Mouse (Mus musculus) stomach, embryonic 15.5 days (tissue): Measurements from ENCODE around the gene Chrm1. TPM values are rescaled to one million over a fixed set of nuclear protein-coding genes. Genes with fewer than 3 reads are reported as not detected.

Experiments used
- ATAC-seq: fragments of 200-750 bp; cut with Nextera tagmentation; 2 replicates; pipeline ENCODE4 v1.8.0; 2017; ENCODE audit warnings: low read depth, moderate number of reproducible peaks, moderate TSS enrichment; ENCODE audit not compliant: insufficient read depth, low FRiP score
- H3K27ac ChIP-seq: fragments of 300-500 bp; sonication (generic); 2 replicates; pipeline ENCODE4 v1.5.1; 2015; ENCODE audit warnings: mild to moderate bottlenecking, inconsistent platforms
- H3K27me3 ChIP-seq: fragments of 300-500 bp; sonication (generic); replicated peaks from 2 replicates; pipeline ENCODE4 v1.6.1; 2015; ENCODE audit warnings: inconsistent platforms
- H3K36me3 ChIP-seq: fragments of 300-500 bp; sonication (generic); 2 replicates; pipeline ENCODE4 v1.6.1; 2015; ENCODE audit warnings: inconsistent platforms
- H3K4me1 ChIP-seq: fragments of 300-500 bp; sonication (generic); 2 replicates; pipeline ENCODE4 v1.6.1; 2015; ENCODE audit warnings: inconsistent platforms
- H3K4me2 ChIP-seq: fragments of 300-500 bp; sonication (generic); 2 replicates; pipeline ENCODE4 v1.6.1; 2015; ENCODE audit warnings: mild to moderate bottlenecking, inconsistent platforms
- H3K4me3 ChIP-seq: fragments of 300-500 bp; sonication (generic); replicated peaks from 2 replicates; pipeline ENCODE4 v1.5.1; 2015; ENCODE audit warnings: inconsistent platforms
- H3K9ac ChIP-seq: fragments of 300-500 bp; sonication (generic); 2 replicates; pipeline ENCODE4 v1.6.1; 2015; ENCODE audit warnings: inconsistent platforms
- H3K9me3 ChIP-seq: fragments of 300-500 bp; sonication (generic); 2 replicates; pipeline ENCODE4 v1.6.1; 2016; ENCODE audit warnings: inconsistent platforms
- WGBS: fragments of 180-500 bp; shearing (Covaris S2); methylation state at CpG from one replicate; pipeline ENCODE4 v1.1.7; 2015; 5-methylcytosine and 5-hydroxymethylcytosine counted together
- polyA plus RNA-seq: library from polyadenylated mRNA; unstranded; fragments of >200 nt; fragmentation: Nextera tagmentation; extraction: Ambion mirVana; gene quantifications from 2 replicates; pipeline ENCODE4 v1.2.1, GENCODE M21; 2015

Chrm1 gene
- polyA plus RNA-seq, 1 experiment from 2014 or later = 0.98 TPM

GRCm38 (mm10) chr19:8662337-8662736, 1.3 kb upstream of the Chrm1 start:
- no peak overlapping the region for H3K9ac ChIP-seq
- no peak for ATAC-seq

GRCm38 (mm10) chr19:8663911-8664421, 377 bp downstream of the Chrm1 start:
- Histone ChIP-seq H3K4me1 (peaks cover 11% of the 10 kb centered on the region; the same call in 1 of the 2 replicates), H3K4me3 (peak overlapping the region; percentile 13), H3K27me3 (no peaks in the 10 kb centered on the region), H3K36me3 (no peaks in the 10 kb centered on the region), H3K9me3 (no peaks in the 10 kb centered on the region), H3K4me2 (peak overlapping the region; percentile 36), H3K9ac (no peak overlapping the region), H3K27ac (no peak overlapping the region)
- 54% methylated on average over 9 of the region's 10 CpGs for WGBS
- ATAC-seq = peak; percentile 32; the same call in 1 of the 2 replicates

More at GRCm38 (mm10) chr19:8662337-8662736, 1.3 kb upstream of the Chrm1 start:
- Histone ChIP-seq H3K4me1 (peaks cover 11% of the 10 kb centered on the region; the same call in 1 of the 2 replicates), H3K27me3 (no peaks in the 10 kb centered on the region), H3K4me3 (peak overlapping the region; percentile 39), H3K27ac (no peak overlapping the region), H3K4me2 (peak overlapping the region; percentile 92), H3K9me3 (no peaks in the 10 kb centered on the region), H3K36me3 (no peaks in the 10 kb centered on the region)
- WGBS = 4% methylated on average over 11 of the region's 11 CpGs

- 89% methylated on average over 3 of the region's 3 CpGs for WGBS
Measured at GRCm38 (mm10) chr19:8664859-8665258, 1.3 kb downstream of the Chrm1 start.

GRCm38 (mm10) chr19:8665746-8666145, 2.2 kb downstream of the Chrm1 start:
- peaks cover 11% of the 10 kb centered on the region; the same call in 1 of the 2 replicates for H3K4me1 ChIP-seq
- no peaks in the 10 kb centered on the region for H3K27me3 ChIP-seq
- H3K27ac ChIP-seq = no peak overlapping the region
- no peaks in the 10 kb centered on the region for H3K9me3 ChIP-seq
- no peak overlapping the region for H3K4me2 ChIP-seq
- WGBS = 67% methylated on average over 5 of the region's 5 CpGs
- no peak overlapping the region for H3K4me3 ChIP-seq
- no peak overlapping the region for H3K9ac ChIP-seq
- no peak for ATAC-seq
- H3K36me3 ChIP-seq = no peaks in the 10 kb centered on the region

More at GRCm38 (mm10) chr19:8664859-8665258, 1.3 kb downstream of the Chrm1 start:
- H3K4me3 ChIP-seq = no peak overlapping the region
- H3K27me3 ChIP-seq = no peaks in the 10 kb centered on the region
- no peaks in the 10 kb centered on the region for H3K9me3 ChIP-seq
- H3K27ac ChIP-seq = no peak overlapping the region
- peaks cover 11% of the 10 kb centered on the region; the same call in 1 of the 2 replicates for H3K4me1 ChIP-seq
- no peaks in the 10 kb centered on the region for H3K36me3 ChIP-seq
- ATAC-seq = no peak
- H3K4me2 ChIP-seq = no peak overlapping the region
- H3K9ac ChIP-seq = no peak overlapping the region

DNA sequence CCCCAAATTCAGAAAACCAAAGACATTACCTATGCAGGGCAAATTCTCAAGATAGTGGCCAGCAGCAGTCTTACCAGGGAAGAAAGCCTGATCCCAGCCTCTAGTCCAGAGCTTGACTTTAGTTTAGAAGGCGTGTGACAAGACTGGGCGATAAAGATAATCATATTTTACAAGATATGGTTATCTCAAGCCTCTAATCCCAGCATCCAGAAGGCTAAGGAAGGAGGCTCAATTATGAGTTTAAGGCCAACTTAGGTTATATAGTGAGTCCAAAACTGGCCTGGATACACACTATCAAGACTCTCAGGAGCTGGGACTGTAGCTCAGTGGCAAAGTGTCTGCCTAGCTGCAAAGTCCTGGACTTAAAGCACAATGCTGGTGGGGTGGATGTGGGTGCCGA, 9.3 kb downstream of the Chrm1 start:
- no peaks in the 10 kb centered on the region for H3K36me3 ChIP-seq
- no peaks in the 10 kb centered on the region for H3K9me3 ChIP-seq
- no peaks in the 10 kb centered on the region for H3K27me3 ChIP-seq
- no peak overlapping the region for H3K4me2 ChIP-seq
- H3K4me3 ChIP-seq = no peak overlapping the region
- H3K27ac ChIP-seq = no peak overlapping the region
- H3K4me1 ChIP-seq = no peaks in the 10 kb centered on the region
- no peak overlapping the region for H3K9ac ChIP-seq
- no peak; the same call in 1 of the 2 replicates for ATAC-seq
- 86% methylated on average over 3 of the region's 3 CpGs for WGBS

DNA sequence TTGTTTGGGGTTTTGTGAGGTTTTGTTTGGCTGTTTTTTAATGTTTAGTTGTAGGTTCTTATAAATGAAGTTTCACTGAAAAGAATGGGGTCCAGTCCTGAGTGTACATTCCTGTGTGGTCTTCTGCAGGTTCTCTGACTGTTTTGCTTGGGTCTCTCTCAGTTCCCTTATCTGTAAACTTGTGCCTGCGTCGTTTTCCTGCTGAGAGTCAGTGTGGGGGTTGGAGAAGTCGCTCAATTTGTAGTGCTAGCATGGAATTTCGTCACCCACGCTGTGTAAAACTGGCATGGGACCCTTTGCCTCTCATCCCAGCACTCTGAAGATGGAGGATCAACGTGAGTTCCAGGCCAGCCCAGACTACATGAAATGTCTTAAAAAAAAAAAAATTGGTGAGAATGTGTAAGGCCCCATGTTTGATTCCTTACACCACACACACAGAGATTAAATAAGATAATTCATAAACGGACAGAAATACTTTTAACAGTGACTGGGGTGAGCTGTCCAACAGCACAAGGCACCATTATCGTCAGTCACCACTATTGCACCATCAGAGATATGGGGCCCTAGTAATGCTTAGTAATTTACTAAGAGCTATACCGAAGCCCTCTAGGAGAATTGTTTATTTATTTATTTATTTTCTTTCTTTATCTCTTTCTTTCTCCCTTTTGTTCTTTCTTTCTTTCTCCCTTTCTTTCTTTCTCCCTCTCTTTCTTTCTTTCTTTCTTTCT, 9.9 kb downstream of the Chrm1 start:
- H3K4me3 ChIP-seq = no peak overlapping the region
- no peaks in the 10 kb centered on the region for H3K9me3 ChIP-seq
- no peak overlapping the region for H3K4me2 ChIP-seq
- H3K4me1 ChIP-seq = peaks cover 2% of the 10 kb centered on the region; the same call in 1 of the 2 replicates
- H3K36me3 ChIP-seq = no peaks in the 10 kb centered on the region
- H3K27ac ChIP-seq = no peak overlapping the region
- no peak for ATAC-seq
- WGBS = 50% methylated on average over 9 of the region's 9 CpGs
- no peak overlapping the region for H3K9ac ChIP-seq
- H3K27me3 ChIP-seq = no peaks in the 10 kb centered on the region

- ATAC-seq = peak; percentile 80
- H3K9me3 ChIP-seq = no peaks in the 10 kb centered on the region
- no peak overlapping the region for H3K9ac ChIP-seq
- no peaks in the 10 kb centered on the region for H3K36me3 ChIP-seq
- H3K4me3 ChIP-seq = no peak overlapping the region; the same call in 1 of the 2 replicates
- 28% methylated on average over 18 of the region's 18 CpGs for WGBS
- H3K4me2 ChIP-seq = peak overlapping the region; percentile 44
- H3K27ac ChIP-seq = peak overlapping the region; percentile 91
- H3K27me3 ChIP-seq = no peaks in the 10 kb centered on the region
- peaks cover 19% of the 10 kb centered on the region for H3K4me1 ChIP-seq
Measured at GRCm38 (mm10) chr19:8679031-8679779, 15.6 kb downstream of the Chrm1 start.

GRCm38 (mm10) chr19:8681633-8682362, 18.2 kb downstream of the Chrm1 start:
- no peak overlapping the region for H3K4me3 ChIP-seq
- H3K9me3 ChIP-seq = no peaks in the 10 kb centered on the region
- no peak overlapping the region for H3K9ac ChIP-seq
- ATAC-seq = no peak
- WGBS = 93% methylated on average over 4 of the region's 4 CpGs
- H3K27me3 ChIP-seq = no peaks in the 10 kb centered on the region
- H3K4me2 ChIP-seq = no peak overlapping the region
- no peaks in the 10 kb centered on the region for H3K36me3 ChIP-seq
- no peak overlapping the region for H3K27ac ChIP-seq
- peaks cover 19% of the 10 kb centered on the region for H3K4me1 ChIP-seq

DNA sequence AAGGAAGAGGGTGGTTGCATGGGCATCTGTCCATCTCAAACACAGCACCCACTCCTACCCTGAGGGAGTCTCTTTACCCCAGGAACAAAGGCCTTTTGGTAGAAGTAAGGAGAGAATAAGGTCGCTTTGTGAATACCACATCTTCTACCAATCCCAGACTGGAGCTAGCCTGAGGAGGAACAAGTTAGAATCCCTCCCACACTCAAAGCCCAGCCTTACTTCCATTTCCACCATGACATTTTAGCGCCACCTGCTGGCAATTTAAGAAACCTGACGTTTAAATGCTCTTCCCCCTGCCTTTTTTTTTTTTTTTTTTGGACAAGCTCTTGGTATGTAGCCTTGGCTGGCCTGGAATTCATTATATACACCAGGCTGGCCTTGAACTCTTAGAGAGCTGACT, 19.4 kb downstream of the Chrm1 start:
- H3K9me3 ChIP-seq = no peaks in the 10 kb centered on the region
- no peak overlapping the region for H3K9ac ChIP-seq
- no peak overlapping the region for H3K4me3 ChIP-seq
- no peak overlapping the region for H3K4me2 ChIP-seq
- ATAC-seq = no peak; the same call in 1 of the 2 replicates
- no peaks in the 10 kb centered on the region for H3K27me3 ChIP-seq
- H3K36me3 ChIP-seq = no peaks in the 10 kb centered on the region
- H3K27ac ChIP-seq = no peak overlapping the region
- WGBS = 3% methylated on average over 3 of the region's 3 CpGs
- peaks cover 19% of the 10 kb centered on the region for H3K4me1 ChIP-seq

DNA sequence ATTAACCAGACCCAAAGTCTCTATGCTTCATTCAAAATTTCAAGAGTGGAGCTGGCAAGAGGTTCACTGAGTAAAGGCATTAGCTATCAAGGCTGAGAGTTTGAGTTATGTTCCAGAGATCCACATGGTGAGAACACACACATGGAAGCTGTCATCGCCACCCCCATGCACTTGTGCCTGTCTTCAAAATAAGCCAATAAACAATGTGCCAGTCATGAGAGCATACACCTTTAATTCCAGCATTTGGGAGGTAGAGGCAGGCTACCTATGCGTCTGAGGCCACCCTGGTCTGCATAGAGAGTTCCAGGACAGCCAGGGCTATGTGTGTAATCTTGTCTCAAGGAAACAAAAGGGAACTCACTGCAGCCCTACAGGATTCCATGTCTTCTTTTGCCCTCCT, 20.0 kb downstream of the Chrm1 start:
- H3K4me3 ChIP-seq = no peak overlapping the region
- WGBS = 75% methylated on average over 2 of the region's 2 CpGs

GRCm38 (mm10) chr19:8691871-8692539, 28.4 kb downstream of the Chrm1 start:
- WGBS = 50% methylated on average over 9 of the region's 9 CpGs
- Histone ChIP-seq H3K27ac (no peak overlapping the region), H3K27me3 (no peaks in the 10 kb centered on the region), H3K4me3 (no peak overlapping the region), H3K9me3 (no peaks in the 10 kb centered on the region), H3K9ac (no peak overlapping the region), H3K36me3 (no peaks in the 10 kb centered on the region), H3K4me2 (no peak overlapping the region), H3K4me1 (no peaks in the 10 kb centered on the region)
- no peak for ATAC-seq

More for the DNA sequence above, 20.0 kb downstream of the Chrm1 start:
- H3K4me2 ChIP-seq = no peak overlapping the region
- no peak overlapping the region for H3K9ac ChIP-seq
- no peak overlapping the region for H3K27ac ChIP-seq
- peaks cover 16% of the 10 kb centered on the region for H3K4me1 ChIP-seq
- no peaks in the 10 kb centered on the region for H3K36me3 ChIP-seq
- ATAC-seq = no peak
- H3K27me3 ChIP-seq = no peaks in the 10 kb centered on the region
- H3K9me3 ChIP-seq = no peaks in the 10 kb centered on the region
